Mouse (Mus musculus) midbrain, postnatal 0 days (tissue): ENCODE measurements around the gene Cyp46a1. TPM values are rescaled to one million over a fixed set of nuclear protein-coding genes. Genes with fewer than 3 reads are reported as not detected.

Experiments
- ATAC-seq: fragments of 200-750 bp; cut with Nextera tagmentation; 2 replicates; pipeline ENCODE4 v1.8.0; 2017; ENCODE audit warnings: moderate number of reproducible peaks, mild to moderate bottlenecking, moderate TSS enrichment, moderate library complexity; ENCODE audit not compliant: low FRiP score
- DNase-seq: peaks from one replicate; pipeline ENCODE4 v3.0.0-alpha.2; 2015; ENCODE audit warnings: low spot score
- H3K27ac ChIP-seq: fragments of 300-500 bp; sonication (generic); 2 replicates; pipeline ENCODE4 v1.5.1; 2014; ENCODE audit warnings: low read depth, mild to moderate bottlenecking, low read length, mixed read lengths
- H3K27me3 ChIP-seq: fragments of 300-500 bp; sonication (generic); 2 replicates; pipeline ENCODE4 v1.6.1; 2014; ENCODE audit warnings: low read length, control low read depth, mixed read lengths; ENCODE audit not compliant: insufficient read depth
- H3K36me3 ChIP-seq: fragments of 300-500 bp; sonication (generic); 2 replicates; pipeline ENCODE4 v1.6.1; 2014; ENCODE audit warnings: low read length, control low read depth, mixed read lengths; ENCODE audit not compliant: insufficient read depth
- H3K4me1 ChIP-seq: fragments of 300-500 bp; sonication (generic); 2 replicates; pipeline ENCODE4 v1.6.1; 2014; ENCODE audit warnings: mild to moderate bottlenecking, control low read depth, antibody characterized with exemption, low read length, mixed read lengths; ENCODE audit not compliant: insufficient read depth
- H3K4me2 ChIP-seq: fragments of 300-500 bp; sonication (generic); 2 replicates; pipeline ENCODE4 v1.6.1; 2014; ENCODE audit warnings: low read depth, mild to moderate bottlenecking, low read length, mixed read lengths; ENCODE audit not compliant: poor library complexity, severe bottlenecking
- H3K4me3 ChIP-seq: fragments of 300-500 bp; sonication (generic); 2 replicates; pipeline ENCODE4 v1.5.1; 2014; ENCODE audit warnings: low read depth, mild to moderate bottlenecking, low read length, moderate library complexity
- H3K9ac ChIP-seq: fragments of 300-500 bp; sonication (generic); replicated peaks from 2 replicates; pipeline ENCODE4 v1.6.1; 2014; ENCODE audit warnings: mild to moderate bottlenecking, low read length, moderate library complexity, mixed read lengths; ENCODE audit not compliant: poor library complexity, severe bottlenecking
- H3K9me3 ChIP-seq: fragments of 300-500 bp; sonication (generic); 2 replicates; pipeline ENCODE4 v1.6.1; 2016; ENCODE audit warnings: low read length, control low read depth
- CTCF ChIP-seq: IDR thresholded peaks from 2 replicates; pipeline ENCODE4 v1.5.1; 2016; ENCODE audit warnings: antibody characterized with exemption, mild to moderate bottlenecking
- WGBS: fragments of 180-500 bp; shearing (Covaris S2); extraction: QIAGEN DNeasy Blood & Tissue Kit; methylation state at CpG from one replicate; pipeline ENCODE4 v1.1.7; 2014; 5-methylcytosine and 5-hydroxymethylcytosine counted together
- polyA plus RNA-seq: library from polyadenylated mRNA; unstranded; fragments of >200 nt; fragmentation: Nextera tagmentation; extraction: Ambion mirVana; gene quantifications from 2 replicates; pipeline ENCODE4 v1.2.1, GENCODE M21; 2015
- total RNA-seq: library from RNA; depleted of rRNA; stranded (reverse); fragments of >200 nt; gene quantifications from 2 replicates; pipeline ENCODE4 v1.2.3, GENCODE M21; 2014

Cyp46a1 gene
- total and polyA plus RNA-seq, 2 experiments from 2014 or later = 36.0 to 52.0 TPM

DNA sequence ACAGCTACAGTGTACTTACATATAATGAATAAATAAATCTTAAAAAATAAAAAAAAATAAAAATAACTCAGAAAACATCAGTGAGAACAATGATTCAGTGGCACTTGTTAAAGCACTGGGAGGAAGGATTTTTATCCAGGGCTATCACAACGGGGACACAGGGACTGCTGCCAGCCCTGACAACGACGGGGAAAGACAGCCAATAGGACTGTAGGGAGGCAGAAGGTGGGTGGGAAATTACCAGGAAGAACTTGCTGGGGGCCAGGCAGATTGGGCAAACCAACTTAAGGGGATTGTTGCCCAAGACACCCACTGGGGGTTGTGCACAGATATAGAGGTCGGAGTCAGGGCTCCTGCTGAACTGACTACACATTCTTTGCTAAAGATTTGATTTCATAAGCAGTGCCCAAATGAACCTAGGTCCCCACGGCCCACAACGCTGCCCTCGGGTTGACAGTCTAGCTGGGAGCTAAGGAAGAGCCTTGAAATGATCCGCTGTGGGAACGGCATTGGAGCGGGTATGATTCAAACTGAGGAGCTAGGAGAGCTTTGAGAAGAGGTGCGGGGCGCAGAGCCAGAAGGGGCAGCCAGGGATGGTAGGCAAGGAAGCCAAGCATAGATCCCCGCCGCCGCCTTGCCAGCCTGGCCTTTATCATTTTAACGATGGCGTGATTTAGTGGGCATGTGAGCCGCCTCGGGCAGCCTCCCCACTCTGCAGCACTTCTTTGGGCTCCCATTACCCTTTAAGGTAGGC, 45.9 kb upstream of the Cyp46a1 start:
- H3K4me2 ChIP-seq = no peak overlapping the region
- no peaks in the 10 kb centered on the region for H3K27me3 ChIP-seq
- H3K27ac ChIP-seq = no peak overlapping the region
- no peak overlapping the region for H3K4me3 ChIP-seq
- H3K36me3 ChIP-seq = no peaks in the 10 kb centered on the region
- H3K4me1 ChIP-seq = peaks cover 6% of the 10 kb centered on the region; the same call in 1 of the 2 replicates
- DNase-seq (no peak), ATAC-seq (no peak)
- 69% methylated on average over 19 of the region's 19 CpGs for WGBS
- no peak overlapping the region for H3K9ac ChIP-seq
- no peak for TF ChIP-seq CTCF
- H3K9me3 ChIP-seq = no peaks in the 10 kb centered on the region

DNA sequence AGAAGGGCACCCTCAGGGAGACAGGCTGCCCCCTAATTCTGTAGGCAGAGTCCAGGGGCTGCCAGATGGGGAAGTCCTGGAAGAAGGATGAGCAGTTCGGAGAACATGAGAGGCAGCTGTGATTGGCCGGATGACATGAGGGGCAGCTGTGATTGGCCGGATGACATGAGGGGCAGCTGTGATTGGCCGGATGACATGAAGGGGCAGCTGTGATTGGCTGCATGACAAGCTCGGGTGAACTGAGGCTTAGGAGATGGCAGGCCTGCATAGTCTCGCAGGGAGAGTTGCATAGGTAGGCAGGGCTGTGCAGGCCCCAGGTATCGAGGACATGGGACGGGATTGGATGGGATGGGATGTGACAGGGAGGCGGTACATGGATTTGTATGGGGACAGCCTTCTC, 41.8 kb upstream of the Cyp46a1 start:
- Histone ChIP-seq H3K27me3 (no peaks in the 10 kb centered on the region), H3K9me3 (no peaks in the 10 kb centered on the region), H3K4me2 (peak overlapping the region; percentile 22; the same call in 1 of the 2 replicates), H3K4me1 (no peaks in the 10 kb centered on the region), H3K36me3 (no peaks in the 10 kb centered on the region), H3K9ac (no peak overlapping the region), H3K27ac (no peak overlapping the region), H3K4me3 (no peak overlapping the region)
- WGBS = 14% methylated on average over 9 of the region's 9 CpGs
- peak; percentile 78 for ATAC-seq
- TF ChIP-seq CTCF = no peak
- peak; percentile 53 for DNase-seq

DNA sequence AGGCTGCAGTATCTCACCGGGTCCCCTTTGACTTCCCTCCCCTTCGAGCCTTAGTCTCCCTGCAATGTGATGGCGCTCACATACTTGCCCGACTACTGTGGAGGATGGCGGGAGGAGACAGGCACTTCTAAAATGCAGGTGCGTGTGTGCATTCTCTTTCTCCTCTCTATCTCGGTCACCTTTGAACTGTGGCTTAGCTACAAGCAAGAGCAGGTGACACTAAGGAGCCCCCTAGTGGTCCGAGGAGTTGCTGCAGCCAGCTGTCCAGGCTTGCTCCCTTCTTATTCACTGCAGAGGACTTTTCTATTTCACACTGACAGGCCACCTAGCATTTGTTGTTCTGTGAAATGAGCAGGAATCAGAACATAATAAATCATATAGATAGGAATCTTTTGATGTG, 41.2 kb upstream of the Cyp46a1 start:
- no peak overlapping the region; the same call in 1 of the 2 replicates for H3K4me2 ChIP-seq
- H3K9me3 ChIP-seq = no peaks in the 10 kb centered on the region

DNA sequence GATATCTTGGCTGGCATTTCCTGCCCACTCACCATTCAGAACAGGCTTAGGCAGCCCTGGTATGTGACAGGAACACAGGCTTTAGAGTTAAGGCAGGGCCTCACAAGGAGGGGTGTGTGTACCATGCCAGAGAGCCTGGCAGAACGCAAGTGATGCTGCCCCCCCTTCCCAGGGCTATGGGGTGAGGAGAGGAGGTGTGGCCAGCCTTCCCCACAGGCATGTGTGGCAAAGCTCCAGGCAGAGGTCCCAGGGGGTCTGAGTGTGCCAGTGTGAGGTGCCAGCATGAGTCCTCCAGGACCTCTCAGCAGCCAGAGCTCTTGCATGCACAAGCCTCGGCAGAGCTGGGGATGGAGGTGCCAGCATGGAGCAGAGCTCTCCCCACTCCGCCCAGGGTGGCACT, 39.6 kb upstream of the Cyp46a1 start:
- Histone ChIP-seq H3K9ac (no peak overlapping the region), H3K9me3 (no peaks in the 10 kb centered on the region), H3K4me1 (no peaks in the 10 kb centered on the region), H3K4me2 (no peak overlapping the region), H3K27ac (no peak overlapping the region), H3K4me3 (no peak overlapping the region), H3K36me3 (no peaks in the 10 kb centered on the region), H3K27me3 (no peaks in the 10 kb centered on the region)
- ATAC-seq (no peak), DNase-seq (no peak)
- 71% methylated on average over 3 of the region's 3 CpGs for WGBS
- no peak for TF ChIP-seq CTCF

More for the DNA sequence above, 41.2 kb upstream of the Cyp46a1 start:
- Histone ChIP-seq H3K4me3 (no peak overlapping the region), H3K27ac (no peak overlapping the region), H3K27me3 (no peaks in the 10 kb centered on the region), H3K4me1 (no peaks in the 10 kb centered on the region), H3K36me3 (no peaks in the 10 kb centered on the region), H3K9ac (no peak overlapping the region)
- DNase-seq = peak; percentile 81
- TF ChIP-seq CTCF = peak; percentile 92
- 0 out of 2 replicates have a peak, but pooled peaks have one; percentile 69 for ATAC-seq
- 2% methylated on average over 8 of the region's 8 CpGs for WGBS

GRCm38 (mm10) chr12:108297033-108297432, 37.1 kb upstream of the Cyp46a1 start:
- TF ChIP-seq CTCF = peak; percentile 51
- DNase-seq = no peak
- Histone ChIP-seq H3K4me1 (no peaks in the 10 kb centered on the region), H3K27me3 (no peaks in the 10 kb centered on the region), H3K27ac (no peak overlapping the region), H3K4me3 (no peak overlapping the region), H3K9me3 (no peaks in the 10 kb centered on the region), H3K4me2 (no peak overlapping the region), H3K36me3 (no peaks in the 10 kb centered on the region), H3K9ac (no peak overlapping the region)
- WGBS = 84% methylated on average over 6 of the region's 6 CpGs
- no peak for ATAC-seq

GRCm38 (mm10) chr12:108301006-108301405, 33.2 kb upstream of the Cyp46a1 start:
- Histone ChIP-seq H3K4me3 (no peak overlapping the region), H3K9ac (no peak overlapping the region), H3K4me2 (no peak overlapping the region), H3K36me3 (no peaks in the 10 kb centered on the region), H3K4me1 (peaks cover 4% of the 10 kb centered on the region; the same call in 1 of the 2 replicates), H3K27ac (no peak overlapping the region), H3K27me3 (no peaks in the 10 kb centered on the region), H3K9me3 (no peaks in the 10 kb centered on the region)
- WGBS = 74% methylated on average over 6 of the region's 6 CpGs
- no peak for TF ChIP-seq CTCF
- no peak for ATAC-seq
- no peak for DNase-seq
